Mouse (Mus musculus) activated CD4-positive, CD25-positive, alpha-beta regulatory T cell, adult 9 weeks (primary cell): ENCODE results near the gene Gm3435. TPM values are rescaled to one million over a fixed set of nuclear protein-coding genes. Genes with fewer than 3 reads are reported as not detected.

Source experiments
- polyA plus RNA-seq: library from polyadenylated mRNA; unstranded; fragments of 100-300 nt; shearing (Covaris generic); gene quantifications from one replicate; pipeline ENCODE4 v1.2.1, GENCODE M21; 2017

Gm3435 gene
- 10.1 TPM for polyA plus RNA-seq

DNA sequence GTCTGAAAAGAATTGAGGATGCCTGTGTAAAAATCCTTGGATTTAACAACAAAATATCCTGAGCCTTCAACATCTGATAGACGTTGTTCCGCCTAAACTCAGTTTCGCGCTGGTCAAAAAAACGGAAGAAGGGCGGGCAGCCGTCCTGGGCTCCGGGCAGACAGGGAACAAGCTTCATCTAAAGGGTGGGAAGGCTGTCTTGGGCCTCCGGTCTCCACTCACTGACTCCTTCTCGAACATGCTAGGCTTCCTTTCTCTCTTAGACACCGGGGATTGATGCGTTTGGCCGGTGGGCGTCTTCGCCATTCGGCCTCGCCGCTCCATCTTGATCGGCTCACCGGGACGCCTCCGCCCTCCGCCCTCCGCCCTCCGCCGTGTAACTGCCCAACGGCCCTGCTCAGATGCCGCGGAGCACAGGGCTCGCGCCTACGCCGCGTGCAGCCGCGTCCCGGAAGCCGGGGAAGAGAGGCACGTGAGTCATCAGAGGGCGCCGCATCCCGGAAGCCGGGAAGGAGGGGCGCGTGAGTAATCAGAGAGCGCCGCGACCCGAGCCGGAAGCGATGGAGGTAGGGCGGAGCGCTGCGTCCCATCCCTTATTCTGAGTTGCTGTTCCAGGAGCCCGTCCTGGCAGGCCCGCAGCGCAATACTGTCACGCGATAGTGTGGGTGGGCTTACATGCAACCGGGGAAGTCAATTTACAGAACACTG lies at the start of gene Gm3435:
Gene Gm3435 (plus strand): TSS at position 471 of the 708 bp plus-strand sequence.

GRCm38 (mm10) chr17:14960951-14961556 lies 48.9 kb upstream of the Gm3435 start, which contains the start of gene Phf10:
TSS of gene Phf10 (minus strand) at chr17:14961273.

GRCm38 (mm10) chr17:14978362-14979038 lies 31.5 kb upstream of the Gm3435 start, which contains the start of the genes 9030025P20Rik and Gm3417:
TSS of gene 9030025P20Rik (plus strand) at chr17:14978468.
TSS of gene Gm3417 (minus strand) at chr17:14978790.

DNA sequence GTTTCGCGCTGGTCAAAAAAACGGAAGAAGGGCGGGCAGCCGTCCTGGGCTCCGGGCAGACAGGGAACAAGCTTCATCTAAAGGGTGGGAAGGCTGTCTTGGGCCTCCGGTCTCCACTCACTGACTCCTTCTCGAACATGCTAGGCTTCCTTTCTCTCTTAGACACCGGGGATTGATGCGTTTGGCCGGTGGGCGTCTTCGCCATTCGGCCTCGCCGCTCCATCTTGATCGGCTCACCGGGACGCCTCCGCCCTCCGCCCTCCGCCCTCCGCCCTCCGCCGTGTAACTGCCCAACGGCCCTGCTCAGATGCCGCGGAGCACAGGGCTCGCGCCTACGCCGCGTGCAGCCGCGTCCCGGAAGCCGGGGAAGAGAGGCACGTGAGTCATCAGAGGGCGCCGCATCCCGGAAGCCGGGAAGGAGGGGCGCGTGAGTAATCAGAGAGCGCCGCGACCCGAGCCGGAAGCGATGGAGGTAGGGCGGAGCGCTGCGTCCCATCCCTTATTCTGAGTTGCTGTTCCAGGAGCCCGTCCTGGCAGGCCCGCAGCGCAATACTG lies 31.3 kb downstream of the Gm3435 start, which contains the start of the genes Ermard, Tcte3 and Gm3448:
Gene Ermard (plus strand): TSS at position 34 of the 555 bp plus-strand sequence.
Gene Tcte3 (minus strand): TSS at position 314 of the 555 bp plus-strand sequence.
Gene Gm3448 (minus strand): TSS at position 363 of the 555 bp plus-strand sequence.

Other genes with a start within 250 kb of the Gm3435 start
- 0.28 TPM for gene Wdr27, start 67.0 kb upstream of the Gm3435 start, polyA plus RNA-seq
- gene 1600012H06Rik, start 67.0 kb upstream of the Gm3435 start, polyA plus RNA-seq = 38.4 TPM
- gene Phf10, start 48.9 kb upstream of the Gm3435 start, polyA plus RNA-seq = 6.5 TPM
- gene 9030025P20Rik, start 31.7 kb upstream of the Gm3435 start, polyA plus RNA-seq = 21.7 TPM
- gene Gm3417, start 31.4 kb upstream of the Gm3435 start, polyA plus RNA-seq = not detected
- 161 TPM for gene Ermard, start 31.0 kb downstream of the Gm3435 start, polyA plus RNA-seq
- gene Tcte3, start 31.3 kb downstream of the Gm3435 start, polyA plus RNA-seq = 0.66 TPM
- gene Gm3448, start 31.4 kb downstream of the Gm3435 start, polyA plus RNA-seq = 1.6 TPM